Mouse (Mus musculus) E14TG2a.4 (cell line): ENCODE results near the gene Rogdi.

ENCODE experiments used
- CTCF ChIP-seq: conservative IDR thresholded peaks from 2 replicates; pipeline ENCODE4 v1.5.1; 2014; ENCODE audit warnings: low read length
- POU5F1 ChIP-seq: IDR thresholded peaks from 2 replicates; pipeline ENCODE4 v1.6.1; 2014; ENCODE audit warnings: low read length, borderline replicate concordance

DNA sequence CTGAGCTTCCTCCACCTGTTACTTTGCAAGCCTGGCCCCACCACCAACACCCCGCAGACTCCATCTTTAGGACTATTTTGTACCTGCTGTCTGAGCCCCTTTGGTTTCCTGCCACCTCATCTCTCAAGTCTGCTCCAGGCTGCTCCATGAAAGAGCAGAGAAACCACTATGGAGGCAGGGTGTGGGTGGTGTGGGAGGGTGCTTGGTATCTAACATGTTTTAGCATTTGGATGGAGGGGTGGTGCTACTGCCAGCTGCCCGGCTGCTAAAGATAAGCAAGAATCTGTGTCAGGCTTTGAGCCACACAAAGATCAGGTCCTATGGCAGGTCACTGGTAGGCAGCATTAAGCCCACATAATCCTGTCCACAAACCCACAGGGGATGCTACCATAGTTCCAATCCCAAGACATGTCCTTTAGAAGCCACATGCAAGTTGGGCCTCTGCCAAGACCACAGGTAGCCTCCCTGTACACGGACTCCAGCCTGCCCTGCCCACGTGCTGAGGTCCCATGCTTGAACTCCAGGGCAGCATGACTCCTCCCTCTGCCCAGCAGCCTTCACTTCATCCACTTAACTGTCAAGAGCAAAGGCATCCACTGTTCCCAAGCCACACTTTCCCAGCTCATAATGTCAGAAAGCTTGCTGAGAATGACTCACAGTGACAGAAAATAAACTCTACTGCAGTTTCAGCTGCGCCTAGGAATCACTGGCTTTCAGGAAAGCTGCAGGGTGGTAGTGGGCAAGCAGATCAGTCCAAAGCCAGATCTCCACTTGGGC, 34.9 kb downstream of the Rogdi start:
- TF ChIP-seq CTCF (no peak), POU5F1 (no peak)
